Mouse (Mus musculus): ENCODE results near the gene Adarb2. TPM values are rescaled to one million over a fixed set of nuclear protein-coding genes. Genes with fewer than 3 reads are reported as not detected.

Gene Adarb2
- polyA plus RNA-seq, 1 experiment, result not detected

DNA sequence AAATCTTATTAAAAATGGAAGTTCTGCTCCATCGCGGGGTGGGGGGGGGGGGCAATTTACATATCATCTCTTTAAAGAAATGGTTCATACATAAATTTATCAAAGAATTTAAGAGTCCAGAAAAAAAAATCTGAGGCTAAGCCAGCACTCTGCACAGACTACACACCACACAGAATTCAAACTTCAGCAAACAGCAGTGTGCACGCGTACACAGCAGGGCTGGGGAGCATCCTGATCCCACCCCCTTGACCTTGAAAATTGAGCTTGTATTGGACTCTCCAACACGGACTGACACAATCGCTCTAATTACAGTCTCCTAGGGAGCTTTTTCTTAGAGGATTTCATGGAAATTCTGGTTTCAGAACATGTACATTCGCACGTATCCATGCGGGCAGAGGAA lies 490.1 kb downstream of the Adarb2 start:
- no peaks in the 10 kb centered on the region for H3K4me1 ChIP-seq (ENCODE audit: control insufficient read depth, insufficient read depth, low read length)
- TF ChIP-seq CTCF (IDR thresholded peaks at IDR 0.05; ENCODE audit: insufficient read depth, low read length) (no peak), POLR2A (IDR thresholded peaks at IDR 0.05; ENCODE audit: borderline replicate concordance, extremely low read depth, low read depth, low read length) (no peak)
- no peak for DNase-seq
- 75% methylated on average over 9 of the region's 9 CpGs for WGBS
- H3K4me3 ChIP-seq (replicated peaks; ENCODE audit: extremely low read depth, low read depth, low read length), result no peak overlapping the region

DNA sequence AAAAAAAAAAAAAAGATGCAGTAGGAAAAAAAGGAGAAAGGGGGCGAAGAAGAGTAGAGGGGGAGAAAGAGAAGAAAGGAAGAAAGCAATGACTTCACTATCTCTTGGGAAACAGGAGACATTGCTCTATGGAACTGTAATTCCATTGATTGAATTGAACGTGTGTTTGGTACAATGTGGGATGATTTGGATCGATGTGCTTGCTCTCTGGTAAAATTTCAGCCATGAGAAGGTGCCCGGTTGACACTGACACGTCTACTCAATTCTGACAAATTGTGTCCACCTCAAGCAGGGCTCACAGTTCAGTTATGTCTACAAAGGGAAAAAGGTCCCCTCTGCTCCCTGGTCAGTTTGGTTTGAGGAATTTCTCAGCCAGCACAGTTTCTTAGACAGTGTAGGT lies 495.8 kb downstream of the Adarb2 start:
- no peak for DNase-seq
- TF ChIP-seq CTCF (IDR thresholded peaks at IDR 0.05; ENCODE audit: insufficient read depth, low read length), result no peak
- TF ChIP-seq POLR2A (IDR thresholded peaks at IDR 0.05; ENCODE audit: borderline replicate concordance, extremely low read depth, low read depth, low read length), result no peak
- WGBS, result 83% methylated on average over 5 of the region's 5 CpGs
- H3K4me3 ChIP-seq (replicated peaks; ENCODE audit: extremely low read depth, low read depth, low read length), result no peak overlapping the region
- H3K4me1 ChIP-seq (ENCODE audit: control insufficient read depth, insufficient read depth, low read length), result no peaks in the 10 kb centered on the region; the same call in 1 of the 2 replicates

DNA sequence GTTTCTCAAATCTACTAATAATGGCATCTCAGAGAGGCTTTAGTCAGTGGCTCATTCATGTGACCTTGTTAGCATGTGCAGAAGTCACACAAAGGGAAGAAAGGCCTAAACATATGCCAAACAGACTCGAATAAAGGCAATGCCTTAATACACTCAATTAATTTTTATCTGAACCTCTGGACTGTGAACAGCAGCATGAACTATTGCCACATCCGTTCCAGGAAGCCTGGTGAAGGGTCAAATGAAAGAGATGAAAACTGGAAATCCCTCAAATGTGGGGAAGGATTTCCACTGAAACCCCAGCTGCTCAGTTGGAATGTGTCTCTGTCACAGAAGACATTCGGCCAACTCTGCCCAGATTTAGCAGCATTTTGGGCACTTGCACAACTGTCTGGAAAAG lies 497.2 kb downstream of the Adarb2 start:
- WGBS, result 67% methylated on average over 3 of the region's 3 CpGs
- H3K4me3 ChIP-seq (replicated peaks; ENCODE audit: extremely low read depth, low read depth, low read length), result no peak overlapping the region
- no peak for DNase-seq
- no peaks in the 10 kb centered on the region; the same call in 1 of the 2 replicates for H3K4me1 ChIP-seq (ENCODE audit: control insufficient read depth, insufficient read depth, low read length)
- TF ChIP-seq POLR2A (IDR thresholded peaks at IDR 0.05; ENCODE audit: borderline replicate concordance, extremely low read depth, low read depth, low read length), result no peak

DNA sequence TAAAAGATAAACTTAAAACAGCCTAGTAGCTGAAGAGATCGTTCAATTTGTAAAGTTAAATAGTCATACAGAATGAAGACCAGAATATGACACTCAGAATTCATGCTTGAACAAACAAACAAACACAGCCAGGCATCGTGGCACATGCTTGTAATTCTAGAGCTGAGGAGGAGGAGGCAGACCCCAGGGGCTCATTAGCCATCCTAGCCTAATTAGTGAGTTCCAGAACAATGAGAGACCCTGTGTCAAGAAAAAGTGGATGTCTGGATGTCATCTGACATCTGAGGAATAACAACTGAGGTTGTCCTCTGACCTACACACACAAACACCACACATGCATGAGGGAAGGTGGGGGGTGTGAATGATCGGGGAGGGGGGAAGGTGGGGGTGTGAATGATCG lies 498.3 kb downstream of the Adarb2 start:
- WGBS, result 64% methylated on average over 4 of the region's 4 CpGs

DNA sequence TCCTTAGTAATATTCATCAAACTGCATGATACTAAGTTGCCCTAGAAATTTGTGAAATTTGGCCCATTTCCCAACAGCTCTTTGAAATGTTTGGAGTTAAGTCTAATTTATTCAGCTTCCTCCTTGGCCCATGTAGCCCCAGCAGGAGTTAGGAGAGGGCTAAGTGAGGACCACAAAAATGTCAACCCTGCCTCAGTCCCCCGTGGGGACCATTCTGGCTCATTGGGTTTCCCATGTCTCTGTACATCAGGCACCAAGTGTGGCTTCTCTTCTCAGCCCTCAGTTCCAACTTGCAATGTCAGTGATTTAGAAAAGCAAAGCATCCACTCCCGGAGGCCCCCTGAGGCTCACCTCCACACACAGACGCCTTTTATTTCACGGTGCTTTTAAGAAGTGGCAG lies 502.6 kb downstream of the Adarb2 start:
- Histone ChIP-seq H3K4me1 (ENCODE audit: control insufficient read depth, insufficient read depth, low read length) (no peaks in the 10 kb centered on the region), H3K4me3 (replicated peaks; ENCODE audit: extremely low read depth, low read depth, low read length) (no peak overlapping the region)
- TF ChIP-seq CTCF (IDR thresholded peaks at IDR 0.05; ENCODE audit: insufficient read depth, low read length), result no peak
- TF ChIP-seq POLR2A (IDR thresholded peaks at IDR 0.05; ENCODE audit: borderline replicate concordance, extremely low read depth, low read depth, low read length), result no peak
- WGBS, result 50% methylated on average over 4 of the region's 4 CpGs
- no peak for DNase-seq

More for the DNA sequence above, 498.3 kb downstream of the Adarb2 start:
- TF ChIP-seq POLR2A (IDR thresholded peaks at IDR 0.05; ENCODE audit: borderline replicate concordance, extremely low read depth, low read depth, low read length) (no peak), CTCF (IDR thresholded peaks at IDR 0.05; ENCODE audit: insufficient read depth, low read length) (no peak)
- Histone ChIP-seq H3K4me1 (ENCODE audit: control insufficient read depth, insufficient read depth, low read length) (no peaks in the 10 kb centered on the region; the same call in 1 of the 2 replicates), H3K4me3 (replicated peaks; ENCODE audit: extremely low read depth, low read depth, low read length) (no peak overlapping the region)
- DNase-seq, result no peak

DNA sequence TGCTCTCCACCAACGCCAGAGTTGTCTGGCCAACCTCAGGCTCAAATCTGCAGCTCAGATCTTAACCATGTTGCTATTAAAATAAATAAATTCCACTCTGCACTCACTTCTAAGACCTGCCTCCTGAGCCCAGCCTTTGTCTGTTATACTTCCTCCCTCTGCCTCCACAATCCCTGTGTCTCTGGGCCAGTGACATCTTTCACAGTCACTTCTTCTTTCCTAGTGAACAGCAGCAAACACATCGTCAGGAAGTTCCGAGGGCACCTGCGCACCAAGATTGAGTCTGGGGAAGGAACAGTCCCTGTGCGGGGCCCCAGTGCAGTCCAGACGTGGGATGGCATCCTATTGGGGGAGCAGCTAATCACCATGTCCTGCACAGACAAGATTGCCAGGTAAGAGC lies 510.7 kb downstream of the Adarb2 start:
- WGBS, result 46% methylated on average over 6 of the region's 6 CpGs
- DNase-seq, result no peak
- Histone ChIP-seq H3K4me1 (ENCODE audit: control insufficient read depth, insufficient read depth, low read length) (no peaks in the 10 kb centered on the region), H3K4me3 (replicated peaks; ENCODE audit: extremely low read depth, low read depth, low read length) (no peak overlapping the region)
- TF ChIP-seq POLR2A (IDR thresholded peaks at IDR 0.05; ENCODE audit: borderline replicate concordance, extremely low read depth, low read depth, low read length) (no peak), CTCF (IDR thresholded peaks at IDR 0.05; ENCODE audit: insufficient read depth, low read length) (no peak)

DNA sequence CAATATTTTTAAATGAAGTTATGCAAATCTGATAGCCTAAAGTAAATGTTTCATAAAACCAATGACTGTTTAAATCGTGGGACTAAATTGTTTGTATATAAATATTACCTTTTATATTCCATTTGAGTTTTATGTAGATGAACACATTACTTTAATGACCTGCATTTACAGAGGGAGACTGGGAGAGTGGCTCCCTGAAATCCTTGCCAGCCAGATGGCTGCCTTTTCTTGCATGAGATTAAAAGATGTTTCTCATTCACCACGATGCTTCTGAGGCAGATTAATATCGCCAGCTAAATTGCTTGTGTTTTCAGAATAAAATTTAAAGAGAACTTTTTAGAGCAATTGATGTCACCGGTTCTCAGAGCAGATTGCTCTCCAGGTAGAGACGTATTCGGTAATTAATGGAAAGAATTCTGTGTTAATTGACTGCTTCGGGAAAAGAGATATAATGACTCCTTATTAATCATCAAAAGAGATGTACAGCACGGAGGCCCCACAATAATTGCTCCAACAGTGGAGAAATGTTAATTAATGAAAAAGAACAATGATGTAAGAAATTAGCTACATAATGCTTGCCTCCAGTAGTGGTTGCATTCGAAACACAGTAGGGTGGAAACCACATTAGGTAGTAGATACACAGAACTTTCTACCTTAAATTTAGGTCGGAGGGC lies 527.4 kb downstream of the Adarb2 start:
- no peaks in the 10 kb centered on the region for H3K4me1 ChIP-seq (ENCODE audit: control insufficient read depth, insufficient read depth, low read length)
- WGBS, result 83% methylated on average over 10 of the region's 10 CpGs
- no peak overlapping the region for H3K4me3 ChIP-seq (replicated peaks; ENCODE audit: extremely low read depth, low read depth, low read length)
- DNase-seq, result no peak
- no peak for TF ChIP-seq POLR2A (IDR thresholded peaks at IDR 0.05; ENCODE audit: borderline replicate concordance, extremely low read depth, low read depth, low read length)

DNA sequence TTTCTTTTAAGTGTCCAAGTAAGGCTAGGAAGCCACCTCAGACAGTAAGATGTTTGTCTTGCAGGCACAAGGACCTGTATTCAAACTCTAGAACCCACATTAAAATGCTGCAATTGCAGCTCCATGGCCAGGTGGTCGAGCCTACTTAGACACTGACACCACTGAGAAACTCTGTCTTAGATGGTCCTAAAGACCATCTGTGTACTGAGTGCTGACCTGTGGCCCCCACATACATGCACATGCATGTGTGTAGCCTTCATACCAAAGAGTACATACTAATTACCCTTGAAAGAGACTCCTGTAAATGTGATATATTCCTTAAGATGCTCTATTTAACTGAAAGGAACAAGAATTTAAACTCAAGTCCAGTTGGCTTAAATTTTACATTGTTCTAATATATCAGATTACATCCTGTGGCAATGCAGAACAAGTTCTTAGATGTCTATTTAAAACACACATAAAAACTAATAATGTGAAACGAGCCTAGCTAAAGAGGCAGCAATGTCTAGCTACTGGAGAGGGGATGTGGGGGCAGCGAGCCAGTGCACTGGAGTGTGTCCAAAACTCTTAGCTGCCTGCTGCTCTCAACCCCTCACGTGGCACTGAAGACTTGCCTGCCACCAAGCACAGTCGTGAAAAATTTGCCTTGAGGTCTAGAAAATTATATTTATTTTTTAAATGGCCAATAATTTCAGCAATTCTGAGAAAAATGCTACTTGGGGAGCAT lies 534.6 kb downstream of the Adarb2 start:
- 47% methylated on average over 5 of the region's 5 CpGs for WGBS
- Histone ChIP-seq H3K4me3 (replicated peaks; ENCODE audit: extremely low read depth, low read depth, low read length) (no peak overlapping the region), H3K4me1 (ENCODE audit: control insufficient read depth, insufficient read depth, low read length) (no peaks in the 10 kb centered on the region)
- TF ChIP-seq POLR2A (IDR thresholded peaks at IDR 0.05; ENCODE audit: borderline replicate concordance, extremely low read depth, low read depth, low read length) (no peak), CTCF (IDR thresholded peaks at IDR 0.05; ENCODE audit: insufficient read depth, low read length) (no peak)
- DNase-seq, result no peak

DNA sequence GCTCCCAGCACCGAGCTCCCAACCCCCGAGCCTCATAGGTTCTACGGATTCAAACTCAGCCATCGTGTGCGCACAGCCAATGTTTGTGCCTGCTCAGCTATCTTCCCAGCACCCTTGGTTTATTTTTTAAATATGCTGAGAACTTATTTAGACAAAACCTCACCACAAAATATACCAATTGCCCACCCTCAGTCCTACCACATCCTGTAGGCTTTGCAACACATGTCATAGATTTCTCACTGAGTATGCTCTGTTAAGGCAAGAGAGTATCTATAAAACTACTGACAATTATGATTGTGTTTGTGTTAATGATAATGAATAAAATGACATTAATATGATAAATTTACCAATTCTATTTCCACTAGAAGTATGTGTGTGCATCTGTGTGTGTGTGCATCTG lies 540.1 kb downstream of the Adarb2 start:
- TF ChIP-seq CTCF (IDR thresholded peaks at IDR 0.05; ENCODE audit: insufficient read depth, low read length) (no peak), POLR2A (IDR thresholded peaks at IDR 0.05; ENCODE audit: borderline replicate concordance, extremely low read depth, low read depth, low read length) (no peak)
- no peak for DNase-seq
- Histone ChIP-seq H3K4me1 (ENCODE audit: control insufficient read depth, insufficient read depth, low read length) (no peaks in the 10 kb centered on the region), H3K4me3 (replicated peaks; ENCODE audit: extremely low read depth, low read depth, low read length) (no peak overlapping the region)
- 86% methylated on average over 5 of the region's 5 CpGs for WGBS

DNA sequence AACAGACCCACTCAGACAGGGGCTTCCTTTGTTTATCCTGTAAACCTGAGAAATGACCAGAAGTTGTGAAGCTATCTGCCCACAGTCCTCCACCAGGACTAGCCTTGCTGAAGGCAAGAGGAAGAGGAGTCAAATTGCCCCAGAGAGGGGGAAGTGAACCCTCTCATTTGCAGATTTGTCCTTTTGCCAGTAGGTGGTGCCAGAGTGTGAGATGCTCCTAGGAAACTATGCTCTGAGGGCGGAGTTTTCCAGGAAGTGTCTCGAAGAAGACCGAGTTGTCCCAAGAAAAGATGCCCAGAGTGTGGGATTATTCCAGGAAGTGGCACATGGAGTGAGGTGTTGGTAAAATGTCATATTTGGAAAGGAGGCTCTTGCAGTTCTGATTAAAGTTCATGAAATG lies 541.9 kb downstream of the Adarb2 start:
- TF ChIP-seq CTCF (IDR thresholded peaks at IDR 0.05; ENCODE audit: insufficient read depth, low read length) (no peak; the same call in 1 of the 2 replicates), POLR2A (IDR thresholded peaks at IDR 0.05; ENCODE audit: borderline replicate concordance, extremely low read depth, low read depth, low read length) (no peak)
- peak; percentile 4 for DNase-seq
- Histone ChIP-seq H3K4me1 (ENCODE audit: control insufficient read depth, insufficient read depth, low read length) (no peaks in the 10 kb centered on the region), H3K4me3 (replicated peaks; ENCODE audit: extremely low read depth, low read depth, low read length) (no peak overlapping the region)
- 23% methylated on average over 3 of the region's 3 CpGs for WGBS
